11 mouse cellular contexts compared by ENCODE assay signal in genomic region chr16:31234356-31234755, GRCm38 (mm10). TPM values are rescaled to one million over a fixed set of nuclear protein-coding genes. Genes with fewer than 3 reads are reported as not detected.
A peak's percentile ranks its signal among the peaks of the same experiment; 100 is the strongest.
DNase-seq lines count a peak whose midpoint lies in the region; ATAC-seq and TF ChIP-seq lines count a peak whose summit lies in the region.
"Had no signal": no experiment of that assay in that cellular context is flagged by ENCODE, and none has a peak within 500 bp of the region (broad histone marks: within the 10 kb centered on the region; RNA-seq: fewer than 3 reads in every experiment).

No protein-coding gene starts in this region.

- no peak overlapping the region for H3K4me3 ChIP-seq in left cerebral cortex, adult 2 months
- H3K4me3 ChIP-seq in embryonic facial prominence, embryonic 14.5 days (ENCODE audit: low read depth, low read length) = no peak overlapping the region
- no peak overlapping the region for H3K4me3 ChIP-seq in liver, postnatal 0 days (ENCODE audit: low read depth, low read length)
- H3K4me3 ChIP-seq: hindbrain, embryonic 12.5 days; midbrain, embryonic 13.5 days had no signal

- no peaks in the 10 kb centered on the region for H3K9me3 ChIP-seq in embryonic facial prominence, embryonic 14.5 days (ENCODE audit: control insufficient read depth, low read length)
- H3K9me3 ChIP-seq in liver, postnatal 0 days (ENCODE audit: low read length) = no peaks in the 10 kb centered on the region

- H3K4me1 ChIP-seq in embryonic facial prominence, embryonic 14.5 days (ENCODE audit: control insufficient read depth, insufficient read depth, low read length) = peaks cover 19% of the 10 kb centered on the region; the same call in 1 of the 2 replicates
- H3K4me1 ChIP-seq in liver, postnatal 0 days (ENCODE audit: insufficient read depth) = peaks cover 9% of the 10 kb centered on the region; the same call in 1 of the 2 replicates

- no peak for TF ChIP-seq EP300 in liver, postnatal 0 days (IDR thresholded peaks at IDR 0.05; ENCODE audit: low read depth)

- peak overlapping the region; percentile 85 for H3K27ac ChIP-seq in left cerebral cortex, adult 2 months
- no peak overlapping the region for H3K27ac ChIP-seq in embryonic facial prominence, embryonic 14.5 days (replicated peaks; ENCODE audit: low read depth, low read length)
- no peak overlapping the region for H3K27ac ChIP-seq in liver, postnatal 0 days (ENCODE audit: low read depth)
- H3K27ac ChIP-seq: hindbrain, embryonic 12.5 days; midbrain, embryonic 13.5 days had no signal

- DNase-seq in frontal cortex, postnatal 36 days (ENCODE audit: low spot score in 2 of 2) = no peak
- no peak for DNase-seq in left cerebral cortex, adult 2 months (ENCODE audit: extremely low spot score in 1 of 2, low spot score in 2 of 2)
- DNase-seq in left cerebral cortex, adult 9 months (ENCODE audit: low spot score in 2 of 2) = no peak
- no peak for DNase-seq in embryonic facial prominence, embryonic 14.5 days (ENCODE audit: low spot score)
- DNase-seq in liver, postnatal 0 days = no peak
- DNase-seq in cerebellum, adult 18-20 months = no peak
- DNase-seq: cerebellum, adult 9-10 months had no signal

- no peaks in the 10 kb centered on the region for H3K27me3 ChIP-seq in embryonic facial prominence, embryonic 14.5 days (replicated peaks; ENCODE audit: control insufficient read depth, insufficient read depth, low read length)
- H3K27me3 ChIP-seq in liver, postnatal 0 days (ENCODE audit: insufficient read depth, low read length) = no peaks in the 10 kb centered on the region
- H3K27me3 ChIP-seq: midbrain, embryonic 13.5 days had no signal

- no peak for TF ChIP-seq CTCF in left cerebral cortex, adult 2 months (IDR thresholded peaks at IDR 0.05)
- TF ChIP-seq CTCF in liver, postnatal 0 days (IDR thresholded peaks at IDR 0.05; ENCODE audit: low read depth) = no peak

- WGBS in embryonic facial prominence, embryonic 14.5 days = 48% methylated on average over 3 of the region's 3 CpGs
- 47% methylated on average over 3 of the region's 3 CpGs for WGBS in liver, postnatal 0 days (ENCODE audit: insufficient replicate concordance)

- H3K9ac ChIP-seq in embryonic facial prominence, embryonic 14.5 days (ENCODE audit: low read depth, low read length) = no peak overlapping the region
- no peak overlapping the region for H3K9ac ChIP-seq in liver, postnatal 0 days (replicated peaks)
- H3K9ac ChIP-seq: hindbrain, embryonic 12.5 days; midbrain, embryonic 13.5 days had no signal

- no peaks in the 10 kb centered on the region for H3K36me3 ChIP-seq in embryonic facial prominence, embryonic 14.5 days (ENCODE audit: control insufficient read depth, insufficient read depth, low read length)
- H3K36me3 ChIP-seq in liver, postnatal 0 days (replicated peaks; ENCODE audit: insufficient read depth, low read length) = no peaks in the 10 kb centered on the region
- H3K36me3 ChIP-seq: hindbrain, embryonic 12.5 days; midbrain, embryonic 13.5 days had no signal

- ATAC-seq in frontal cortex, adult (ENCODE audit: low TSS enrichment) = 0 out of 2 replicates have a peak, but pooled peaks have one; percentile 1
- ATAC-seq in embryonic facial prominence, embryonic 14.5 days (ENCODE audit: low read depth) = no peak
- ATAC-seq in liver, postnatal 0 days = no peak
- no peak for ATAC-seq in cerebellum, adult (ENCODE audit: insufficient number of reproducible peaks, low FRiP score, low TSS enrichment)
- ATAC-seq: midbrain, embryonic 13.5 days had no signal

- H3K4me2 ChIP-seq in embryonic facial prominence, embryonic 14.5 days (ENCODE audit: low read depth, low read length) = peak overlapping the region; percentile 31
- H3K4me2 ChIP-seq in liver, postnatal 0 days (ENCODE audit: low read depth, low read length) = peak overlapping the region; percentile 65

- intact Hi-C loops in left cerebral cortex, adult 2 months (cut with DNase I) = no loop called here

RNA-seq across cellular contexts. Expression of gene Acap2, which starts 33.3 kb away (rescaled TPM):
- total RNA-seq in left cerebral cortex, adult 2 months (2021) = 100 to 1,000 TPM; 111 to 112 TPM
- polyA plus RNA-seq in embryonic facial prominence, embryonic 14.5 days (2014; fragmentation: Nextera tagmentation; extraction: Ambion mirVana) = 26.3 and 27.2 TPM in 2 replicates
- 4.5 and 5.6 TPM in 2 replicates for polyA plus RNA-seq in liver, postnatal 0 days (2015; fragmentation: Nextera tagmentation; extraction: Ambion mirVana)

RNA-seq across cellular contexts. Expression of gene Ppp1r2, which starts 40.7 kb away (rescaled TPM):
- total RNA-seq in left cerebral cortex, adult 2 months (2021) = 100 to 1,000 TPM in 1 of 2 experiments, 10 to 100 TPM in 1; 92.8 to 107 TPM
- 106 TPM in 2 replicates for polyA plus RNA-seq in embryonic facial prominence, embryonic 14.5 days (2014; fragmentation: Nextera tagmentation; extraction: Ambion mirVana)
- polyA plus RNA-seq in liver, postnatal 0 days (2015; fragmentation: Nextera tagmentation; extraction: Ambion mirVana) = 36.4 and 36.8 TPM in 2 replicates
